Mouse (Mus musculus) kidney, adult 2 months (tissue): ENCODE data around the gene Slc16a1.

ENCODE experiments used
- CTCF ChIP-seq: fragments of 200-500 bp; conservative IDR thresholded peaks from 2 replicates; pipeline ENCODE4 v1.5.1; 2011; ENCODE audit warnings: low read depth, mild to moderate bottlenecking, control low read depth, low read length, moderate library complexity, mixed read lengths; ENCODE audit not compliant: insufficient read depth, insufficient read length
- POLR2A ChIP-seq: fragments of 200-500 bp; IDR thresholded peaks from one replicate; pipeline ENCODE4 v1.6.1; 2011; ENCODE audit warnings: low read depth, low read length, control low read depth

DNA sequence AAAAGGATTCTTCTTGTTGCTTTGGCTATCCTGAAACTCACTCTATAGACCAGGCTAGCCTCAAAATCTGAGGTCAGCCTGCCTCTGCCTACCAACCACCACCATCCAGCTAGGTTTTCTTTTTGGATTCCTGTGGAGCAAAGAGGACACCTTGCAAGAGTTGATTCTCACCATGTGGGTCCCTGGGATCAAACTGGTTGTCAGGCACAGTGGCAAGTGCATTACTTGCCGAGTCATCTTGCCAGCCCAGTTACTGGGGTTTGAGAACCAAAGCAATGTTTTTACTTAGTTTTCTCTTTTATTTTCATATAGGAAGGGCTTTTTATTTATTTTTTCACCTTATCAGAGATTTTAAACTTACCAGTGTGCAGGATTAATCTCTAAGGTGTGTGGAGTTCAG lies 5.9 kb downstream of the Slc16a1 start:
- TF ChIP-seq CTCF (no peak), POLR2A (no peak)
